Mouse (Mus musculus) spleen, adult 10 weeks (tissue): ENCODE data around the gene Fbxl13. TPM values are rescaled to one million over a fixed set of nuclear protein-coding genes. Genes with fewer than 3 reads are reported as not detected.

Experiments used
- polyA plus RNA-seq: library from polyadenylated mRNA; stranded (reverse); fragments of 350-450 nt; fragmentation: Illumina TruSeq; extraction: RNeasy Lipid Tissue Mini Kit (QIAGEN cat#74804); gene quantifications from one replicate; pipeline ENCODE4 v1.2.3, GENCODE M21; 2015; ENCODE audit warnings: low replicate concordance; ENCODE audit not compliant: insufficient read depth

Fbxl13 gene
- polyA plus RNA-seq = 0.15 TPM

GRCm38 (mm10) chr5:21645439-21646132 is at the start of gene Fbxl13, which contains the start of gene Armc10:
TSS of gene Fbxl13 (minus strand) at chr5:21645634.
TSS of gene Armc10 (plus strand) at chr5:21645813.

DNA sequence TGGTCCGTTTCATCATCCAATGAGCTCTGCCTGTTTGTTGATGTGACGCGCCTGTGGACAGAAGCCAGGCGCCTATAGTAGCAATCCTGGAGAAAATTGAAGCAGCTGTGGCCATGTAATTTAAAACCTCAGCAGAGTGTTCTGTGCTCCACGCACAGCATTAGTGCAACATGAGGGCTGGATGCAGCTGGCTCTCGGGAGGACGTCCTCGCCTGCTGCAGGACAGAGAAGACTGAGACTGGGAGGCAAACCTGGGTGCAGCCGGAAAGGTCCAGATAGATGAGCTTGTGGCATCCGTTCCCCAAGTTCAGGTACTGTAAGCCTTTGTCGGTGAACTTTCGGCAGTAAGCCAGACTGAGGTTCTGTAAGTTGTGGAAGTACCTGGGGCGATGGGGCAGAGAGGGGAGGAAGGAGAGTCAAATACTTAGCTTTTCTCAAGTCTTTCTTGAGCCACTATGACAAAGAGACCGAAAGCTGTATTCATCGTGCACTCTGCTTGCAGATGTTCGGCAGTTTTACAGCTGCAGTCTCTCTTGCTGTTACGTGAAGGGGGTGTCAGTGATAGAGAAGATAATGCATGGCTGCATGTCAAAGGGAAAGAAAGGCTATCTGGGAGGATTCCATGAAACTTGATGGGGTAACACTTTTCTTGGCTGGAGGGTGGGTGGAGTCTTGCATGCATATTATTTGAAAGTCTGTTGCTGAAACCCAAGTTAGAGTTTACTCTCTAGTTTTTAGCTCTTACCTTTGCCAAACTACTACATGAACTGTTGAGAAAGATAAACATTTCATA is 101.8 kb downstream of the Fbxl13 start, which contains the start of gene Lrrc17:
Gene Lrrc17 (plus strand): TSS at position 151 of the 793 bp plus-strand sequence.

Other genes starting within 250 kb of the Fbxl13 start
- 0.23 TPM for gene Ccdc146, start 221.0 kb downstream of the Fbxl13 start, polyA plus RNA-seq
- gene Fam185a, start 220.7 kb downstream of the Fbxl13 start, polyA plus RNA-seq = 7.7 TPM
- gene Lrrc17, start 102.1 kb downstream of the Fbxl13 start, polyA plus RNA-seq = 0.18 TPM
- gene Armc10, start 179 bp upstream of the Fbxl13 start, polyA plus RNA-seq = 57.2 TPM
- 1.7 TPM for gene Napepld, start 55.8 kb upstream of the Fbxl13 start, polyA plus RNA-seq
- 66.7 TPM for gene Pmpcb, start 91.5 kb upstream of the Fbxl13 start, polyA plus RNA-seq
- gene Dnajc2, start 139.6 kb upstream of the Fbxl13 start, polyA plus RNA-seq = 88.5 TPM
- 94.5 TPM for gene Psmc2, start 139.6 kb upstream of the Fbxl13 start, polyA plus RNA-seq
- gene Slc26a5, start 220.0 kb upstream of the Fbxl13 start, polyA plus RNA-seq = not detected